Mouse (Mus musculus) cerebellum, adult 2 months (tissue): ENCODE results near the gene Nags.
A peak's percentile ranks its signal among the peaks of the same experiment; 100 is the strongest.

Source experiments
- CTCF ChIP-seq: fragments of 200-500 bp; IDR thresholded peaks from 2 replicates; pipeline ENCODE4 v1.5.1; 2011; ENCODE audit warnings: low read depth, mild to moderate bottlenecking, control low read depth, low read length, moderate library complexity, borderline replicate concordance; ENCODE audit not compliant: insufficient read depth
- POLR2A ChIP-seq: fragments of 200-500 bp; IDR thresholded peaks from 2 replicates; pipeline ENCODE4 v1.6.1; 2011; ENCODE audit warnings: low read length, control low read depth, borderline replicate concordance; ENCODE audit not compliant: insufficient read depth

DNA sequence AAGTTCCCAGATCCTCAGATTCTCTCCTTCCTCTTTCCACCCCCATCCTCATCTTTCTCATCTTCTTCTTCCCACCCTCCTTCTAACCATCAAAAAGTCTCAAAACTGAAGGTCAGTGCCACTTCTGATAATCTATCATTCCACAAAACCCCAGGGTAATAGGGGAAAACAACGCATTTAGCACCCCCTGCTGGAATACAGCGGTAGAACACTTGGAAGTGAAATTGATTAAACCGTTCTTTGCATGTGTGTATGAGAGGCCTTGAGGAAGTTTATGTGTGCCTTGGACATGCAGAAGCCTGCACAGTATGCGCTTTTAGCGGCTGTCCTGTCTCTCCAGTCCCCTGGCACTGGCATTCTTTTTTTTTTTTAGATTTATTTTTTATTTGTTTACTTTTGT is 4.8 kb upstream of the Nags start:
- peak; percentile 47; the same call in 1 of the 2 replicates for TF ChIP-seq CTCF
- TF ChIP-seq POLR2A, result no peak
